Mouse (Mus musculus) mature B cell (primary cell): ENCODE data around the gene Setdb1.

ENCODE experiments used
- in situ Hi-C: fragments of 300-500 bp; cut with MboI; formaldehyde crosslinking; loops from 2 replicates; pipeline ENCODE4 v1.14.3; 2019

Setdb1 gene

DNA sequence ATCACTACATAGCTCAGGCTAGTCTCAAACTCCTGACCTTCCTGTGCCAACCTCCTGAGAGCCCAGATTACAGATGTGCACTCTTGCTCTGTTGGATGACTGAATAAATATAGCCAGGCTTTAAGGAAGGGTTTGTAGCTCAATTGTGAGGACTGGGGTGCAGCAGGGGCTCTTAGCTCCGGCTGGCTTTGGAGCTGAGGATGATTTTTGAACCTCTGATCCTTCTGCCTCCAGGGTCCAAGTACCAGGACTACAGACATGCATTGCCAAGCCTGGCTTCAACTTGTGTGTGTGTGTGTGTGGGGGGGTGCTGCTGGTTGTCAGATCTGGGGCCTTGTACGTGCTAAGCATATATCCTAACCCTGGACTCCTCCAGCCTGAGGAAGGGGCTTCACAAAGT lies 64.1 kb downstream of the Setdb1 start:
- in situ Hi-C loops: no loop called here

DNA sequence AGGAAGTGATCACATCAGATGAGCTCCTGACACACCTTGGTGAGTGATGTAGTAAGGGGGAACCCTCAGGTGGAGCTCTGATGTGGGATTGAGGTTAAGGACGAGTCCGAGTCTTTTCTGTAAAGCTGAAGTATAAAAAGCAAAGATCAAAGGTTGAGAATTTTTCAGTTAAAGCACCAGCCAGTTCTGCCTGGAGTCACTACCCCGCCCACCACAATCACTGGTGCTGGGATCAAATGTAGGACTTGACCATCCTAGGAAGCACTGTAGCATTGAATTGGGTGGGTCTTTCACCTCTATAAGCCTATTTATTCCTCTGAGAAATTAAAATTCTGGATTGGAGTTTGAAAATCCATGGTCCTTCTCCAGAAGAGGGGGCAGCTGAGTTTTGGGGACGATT lies 66.0 kb downstream of the Setdb1 start:
- in situ Hi-C loops: no loop called here

DNA sequence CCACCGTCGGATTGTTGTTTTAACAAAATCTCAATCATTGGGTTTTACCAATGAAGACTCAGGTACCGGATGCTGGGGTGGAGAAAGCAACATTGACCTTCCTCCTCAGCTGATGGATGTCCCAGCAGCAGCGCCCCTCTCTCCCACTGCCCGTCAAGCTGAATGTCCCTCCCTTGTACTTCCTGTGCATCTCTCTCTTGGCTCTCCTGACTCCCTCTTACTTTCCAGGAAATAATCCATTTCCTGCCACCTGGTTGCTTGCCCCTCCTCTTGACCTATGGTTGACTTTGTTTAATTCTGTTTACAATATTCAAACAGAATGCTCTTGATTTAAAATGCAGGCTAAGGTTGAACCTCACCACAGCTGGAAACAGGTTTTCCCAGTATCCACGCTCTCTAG lies 66.8 kb downstream of the Setdb1 start:
- in situ Hi-C loops: no loop called here

DNA sequence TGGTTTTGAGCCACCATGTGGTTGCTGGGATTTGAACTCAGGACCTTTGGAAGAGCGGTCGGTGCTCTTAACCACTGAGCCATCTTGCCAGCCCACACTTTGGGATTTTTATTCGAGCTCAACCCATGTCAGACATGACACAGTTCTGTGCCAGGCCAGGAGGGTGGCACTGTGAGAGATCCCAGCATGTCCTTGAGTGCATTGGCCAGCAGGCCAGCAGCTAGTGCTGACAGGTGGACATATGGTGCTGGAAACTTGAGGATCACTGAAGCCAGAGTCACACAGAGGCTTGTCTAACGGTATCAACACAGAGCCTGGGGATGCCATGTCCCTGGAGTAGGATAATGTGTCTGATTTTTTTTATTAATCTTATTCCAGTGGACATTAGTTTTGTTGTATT lies 67.6 kb downstream of the Setdb1 start:
- in situ Hi-C loops: no loop called here

DNA sequence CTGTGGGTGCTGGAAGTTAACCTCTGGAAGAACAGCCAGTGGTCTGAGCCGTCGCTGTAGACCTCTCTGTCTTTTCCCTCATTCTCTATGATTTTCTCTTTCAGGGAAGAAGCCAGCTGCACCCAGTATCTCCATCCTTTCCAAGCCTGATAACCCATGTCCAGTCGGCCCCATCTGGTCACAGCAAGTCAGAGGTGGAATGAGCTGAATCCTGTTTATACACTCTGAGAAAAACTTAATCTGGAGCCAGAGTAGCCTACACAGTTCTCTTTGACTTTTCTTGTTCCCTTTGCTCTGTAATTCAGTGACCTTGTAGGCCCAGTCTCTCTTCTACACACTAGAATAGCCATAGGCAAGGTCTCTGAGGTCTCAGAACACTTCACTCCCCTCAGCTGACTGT lies 69.5 kb downstream of the Setdb1 start:
- in situ Hi-C loops: no loop called here

DNA sequence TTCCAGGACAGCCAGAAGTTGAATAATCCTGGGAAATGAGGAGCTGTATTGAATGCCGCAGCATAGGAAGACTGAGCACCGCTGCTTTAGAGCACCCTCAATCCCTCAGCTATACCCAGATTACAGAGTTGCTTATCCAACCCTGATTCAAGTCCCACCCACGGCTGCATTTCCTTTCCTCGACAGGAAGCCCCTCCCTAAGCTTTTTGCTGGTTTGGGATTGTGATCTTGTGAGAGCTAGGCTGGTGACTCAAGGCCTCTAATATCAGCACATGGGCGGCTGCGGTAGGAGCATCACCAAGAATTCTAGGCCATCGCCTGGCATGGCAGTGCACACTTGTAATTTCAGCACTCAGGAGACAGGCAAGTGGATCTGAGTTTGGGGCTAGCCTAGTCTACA lies 70.5 kb downstream of the Setdb1 start:
- in situ Hi-C loops: no loop called here

DNA sequence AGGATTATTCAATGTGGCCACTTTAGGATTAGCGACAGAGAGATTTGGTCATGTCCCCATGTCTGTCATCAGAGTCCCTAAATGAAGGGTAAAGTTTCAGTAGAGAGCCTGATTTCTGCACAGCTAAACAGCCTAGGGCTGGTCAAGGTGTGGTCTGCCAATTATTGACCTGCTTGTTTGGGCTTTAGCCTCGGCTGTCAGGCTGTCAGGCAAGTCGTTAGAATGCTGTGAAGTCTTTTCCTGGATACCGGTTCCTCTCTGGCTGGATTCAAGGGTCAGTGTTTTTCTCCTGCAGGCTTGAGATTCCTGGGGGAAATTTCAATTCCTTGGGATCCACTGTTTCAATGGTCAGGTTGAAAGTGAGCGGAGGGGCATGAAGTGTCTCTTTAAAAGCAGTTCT lies 71.0 kb downstream of the Setdb1 start:
- in situ Hi-C loops: no loop called here

DNA sequence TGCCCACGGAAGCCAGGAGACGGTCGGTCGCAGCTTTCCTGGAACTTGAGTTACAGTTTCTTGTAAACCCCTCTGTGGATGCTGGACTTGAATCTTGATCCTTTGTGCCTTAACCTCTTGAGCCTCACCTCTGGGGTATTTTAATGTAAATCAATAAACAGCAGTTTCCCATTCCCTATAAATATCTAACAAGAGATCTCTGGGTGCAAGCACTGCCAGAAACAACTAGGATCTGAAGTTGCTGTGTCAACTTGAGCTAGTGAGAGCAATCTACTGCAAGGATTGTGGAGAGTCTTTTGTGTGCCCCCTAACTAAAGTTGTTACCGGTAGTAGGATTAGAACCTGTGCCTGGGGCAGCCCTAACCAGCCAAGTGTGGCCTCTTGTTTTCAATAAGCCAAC lies 71.6 kb downstream of the Setdb1 start:
- in situ Hi-C loops: no loop called here

DNA sequence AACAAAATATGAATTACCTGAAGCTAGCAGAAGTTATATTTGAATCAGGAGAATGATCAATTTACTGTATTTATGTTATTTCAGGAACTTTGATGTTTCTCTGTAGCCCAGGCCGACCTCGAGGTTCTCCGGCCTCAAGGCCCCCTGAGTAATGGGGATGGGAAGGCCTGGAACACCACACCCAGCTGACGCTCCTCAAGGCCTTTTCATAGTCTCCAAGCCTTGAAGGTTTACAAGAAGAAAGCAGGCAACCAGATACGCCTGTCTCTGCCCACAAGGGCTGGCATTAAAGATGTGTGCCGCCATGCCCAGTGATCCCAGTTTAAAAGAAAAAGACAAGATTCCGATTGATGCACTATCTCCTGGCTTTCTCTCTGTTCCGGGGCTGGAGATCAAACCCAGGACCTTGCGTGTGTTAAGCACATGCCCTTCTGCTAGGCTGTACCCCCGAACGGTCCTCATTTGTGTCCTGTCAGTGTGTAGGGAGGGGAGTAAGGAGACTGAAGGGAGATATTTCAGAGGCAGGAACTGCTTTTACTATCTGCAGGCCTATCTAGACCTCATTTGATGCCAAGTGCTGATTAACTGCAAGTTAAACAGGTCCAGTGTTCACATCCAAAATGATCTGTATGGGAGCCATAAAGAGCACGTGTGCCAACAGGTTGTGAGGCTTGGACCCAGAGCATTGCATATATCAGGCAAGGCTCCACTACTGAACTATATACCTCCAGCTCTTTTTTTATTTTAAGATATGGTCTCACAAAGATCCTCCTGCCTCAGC lies 72.3 kb downstream of the Setdb1 start:
- in situ Hi-C loops: no loop called here

DNA sequence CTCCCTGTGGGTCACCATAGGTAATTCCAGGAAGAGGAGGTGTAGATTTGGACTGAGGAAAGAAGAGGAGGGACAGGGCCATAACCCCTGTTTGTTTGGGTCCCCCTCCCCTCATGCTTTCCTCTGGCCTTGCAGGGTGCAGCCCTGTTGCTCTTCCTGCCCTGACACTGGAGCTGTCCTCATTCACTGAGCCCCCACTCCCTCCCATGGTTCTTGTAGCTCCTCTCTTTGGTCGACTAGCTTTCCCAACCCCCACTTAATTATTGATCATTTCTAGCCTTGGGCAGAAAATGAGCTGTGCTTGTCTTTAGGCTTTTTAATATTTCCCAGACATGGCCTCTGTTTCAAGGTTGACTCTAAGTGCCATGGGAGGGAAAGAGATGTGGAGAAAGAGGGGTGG lies 72.9 kb downstream of the Setdb1 start:
- in situ Hi-C loops: no loop called here

DNA sequence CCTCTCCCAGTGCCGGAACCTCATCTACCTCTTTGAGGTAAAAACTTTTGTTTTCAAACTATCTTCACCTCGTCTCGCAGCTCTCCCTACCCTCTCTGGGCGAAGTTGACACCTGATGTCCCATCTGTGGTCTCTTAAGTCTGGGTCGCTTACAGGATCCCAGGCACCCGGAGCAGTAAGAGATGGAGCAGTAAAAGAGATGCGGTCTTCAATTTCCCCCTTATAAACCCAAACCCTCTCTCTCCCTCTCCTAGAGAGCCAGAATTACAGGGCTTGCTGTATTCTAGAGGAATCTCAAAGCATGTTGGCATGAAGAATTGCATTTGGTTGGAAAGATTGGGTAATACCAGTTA lies 73.4 kb downstream of the Setdb1 start:
- in situ Hi-C loops: no loop called here

DNA sequence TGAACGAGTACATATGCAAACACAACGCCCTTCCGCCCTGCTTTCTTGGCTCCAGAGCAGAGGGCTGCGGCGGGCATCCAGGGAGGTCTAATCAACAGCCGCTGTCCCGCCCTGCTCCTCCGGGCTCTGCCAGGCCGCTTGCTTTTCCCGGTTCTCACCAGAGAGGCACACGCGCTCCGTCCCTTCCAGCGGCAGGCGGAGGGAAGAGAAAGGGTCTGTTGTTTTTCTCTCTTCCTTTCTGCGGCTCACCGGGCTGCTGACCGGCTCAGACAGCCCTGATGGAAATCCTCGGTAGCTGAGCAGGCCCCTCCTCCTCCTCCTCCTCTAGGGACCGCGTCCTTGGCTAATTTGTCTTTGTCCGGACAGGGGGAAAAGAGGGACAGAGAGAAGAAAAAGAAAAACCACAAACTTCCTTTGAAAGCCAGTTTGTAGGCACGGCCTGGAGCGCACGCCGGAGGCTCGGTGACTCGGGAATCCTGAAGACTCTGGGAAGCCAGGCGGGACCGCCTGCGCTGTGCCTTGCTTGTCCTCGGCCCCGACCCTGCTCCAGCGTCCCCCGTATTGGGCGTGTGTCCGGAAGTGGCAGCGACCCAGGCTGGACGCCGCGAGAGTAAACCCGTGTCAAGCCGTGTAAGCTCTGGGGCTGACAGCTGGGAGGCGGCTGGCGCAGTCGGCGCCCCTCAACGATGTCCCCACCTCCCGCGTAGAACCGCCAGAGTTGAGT lies 74.0 kb downstream of the Setdb1 start:
- in situ Hi-C loops: no loop called here

DNA sequence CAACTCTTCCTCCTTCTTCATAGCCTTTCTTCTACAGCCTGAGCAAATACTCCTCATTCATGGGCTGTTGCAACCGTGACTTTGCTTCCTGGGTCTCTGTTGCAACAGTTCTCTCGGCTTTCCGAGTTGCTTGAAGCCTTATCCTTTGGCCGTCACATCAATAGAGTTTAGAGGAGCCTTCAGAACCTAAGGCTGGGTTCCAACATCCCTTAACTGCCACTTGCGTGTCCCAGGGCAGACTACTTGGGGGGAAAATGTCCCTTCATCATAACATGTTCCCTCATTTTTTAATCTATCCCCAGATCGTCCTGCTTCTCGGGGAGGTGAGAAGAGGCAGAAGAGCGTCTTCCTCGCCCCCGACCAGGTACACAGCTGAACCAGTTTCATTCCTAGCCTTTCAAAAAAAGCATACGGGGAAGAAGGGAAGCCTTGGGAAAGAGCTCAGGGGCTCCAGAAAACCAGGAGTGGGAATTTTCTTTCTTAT lies 74.6 kb downstream of the Setdb1 start:
- in situ Hi-C loops: no loop called here

DNA sequence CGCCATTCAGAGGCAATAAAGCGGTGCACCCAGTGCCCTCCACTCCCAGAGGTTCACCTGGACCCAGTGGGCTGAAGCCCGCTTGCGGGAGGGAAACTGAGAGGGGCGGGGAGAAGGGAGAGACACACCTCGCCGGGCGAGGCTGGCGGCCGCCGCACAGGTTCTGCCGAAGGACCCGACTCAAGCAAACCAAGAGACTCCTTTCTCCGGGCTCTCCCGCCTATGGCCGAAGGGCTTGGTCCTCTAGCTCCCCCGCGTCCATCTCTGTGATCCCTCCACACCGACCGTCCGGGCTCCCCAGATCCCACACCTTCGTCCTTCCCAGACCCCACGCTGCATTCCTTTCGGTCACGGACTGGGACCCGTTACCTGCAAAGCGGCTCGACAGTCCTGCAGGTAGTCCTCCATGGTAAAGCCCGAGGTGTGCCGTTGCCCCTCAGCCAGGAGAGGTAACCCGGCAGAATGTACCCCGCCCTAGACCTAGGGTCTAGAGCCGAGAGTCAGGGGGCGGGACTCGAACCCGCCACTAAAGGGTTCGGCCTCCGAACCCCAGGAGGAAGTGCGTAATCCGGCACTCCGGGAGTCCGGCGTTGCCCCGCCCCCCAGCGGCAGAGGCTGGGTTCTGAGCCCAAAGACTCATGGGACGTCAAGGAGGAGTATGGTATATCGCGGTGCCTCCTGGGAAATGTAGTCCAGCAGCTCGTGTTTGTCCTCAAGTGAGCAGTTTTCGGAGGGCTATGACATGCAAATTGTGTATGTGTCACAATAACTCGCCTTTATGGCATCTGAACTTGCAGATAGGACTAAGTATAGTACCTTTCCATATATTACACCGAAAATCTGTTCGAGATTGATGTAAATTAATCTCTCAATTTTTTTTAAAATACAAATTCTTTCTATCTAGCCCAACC lies 75.5 kb downstream of the Setdb1 start, which contains the start of the genes Mindy1 and Prune1:
Gene Mindy1, plus strand, starts transcription at position 130 of the 911 bp plus-strand sequence.
Gene Prune1, minus strand, starts transcription at position 861 of the 911 bp plus-strand sequence.
- in situ Hi-C loops: no loop called here

DNA sequence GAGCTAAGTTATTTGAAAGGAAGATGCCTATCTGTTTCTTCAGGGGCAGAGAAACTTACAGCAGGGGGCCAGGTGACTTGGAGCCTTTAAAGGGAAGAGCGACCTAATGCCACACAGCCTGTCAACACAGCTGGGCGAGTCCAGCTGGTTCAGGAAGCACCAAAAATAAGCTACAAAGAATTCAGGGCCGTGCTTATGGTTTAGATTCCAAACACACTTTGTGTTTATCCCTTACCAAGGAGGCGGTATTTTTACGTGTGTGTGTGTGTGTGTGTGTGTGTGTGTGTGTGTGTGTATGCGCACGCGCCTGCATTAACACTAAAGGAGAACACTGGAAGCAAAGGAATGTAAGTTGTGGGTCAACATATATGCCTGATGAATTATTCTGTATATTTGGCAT lies 76.3 kb downstream of the Setdb1 start:
- in situ Hi-C loops: no loop called here

DNA sequence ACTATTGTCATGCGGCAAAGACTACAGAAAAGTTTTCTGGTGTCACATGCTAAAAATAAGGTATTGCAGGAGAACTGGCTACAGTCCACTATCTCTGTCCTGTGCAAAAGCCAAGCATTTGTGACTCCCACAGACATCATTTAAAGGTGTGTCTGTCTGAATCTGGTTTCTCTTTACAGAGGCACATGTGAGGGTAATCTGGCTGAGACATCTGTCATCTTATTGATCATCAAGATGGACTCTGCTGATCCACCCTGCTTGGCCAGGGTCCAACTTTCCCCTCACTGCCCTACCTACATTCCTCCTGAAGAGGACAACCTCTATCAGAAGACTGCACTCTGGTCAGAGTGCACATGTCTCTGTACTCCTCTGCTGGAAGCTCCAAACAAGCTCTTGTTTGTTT lies 79.9 kb downstream of the Setdb1 start:
- in situ Hi-C loops: no loop called here

DNA sequence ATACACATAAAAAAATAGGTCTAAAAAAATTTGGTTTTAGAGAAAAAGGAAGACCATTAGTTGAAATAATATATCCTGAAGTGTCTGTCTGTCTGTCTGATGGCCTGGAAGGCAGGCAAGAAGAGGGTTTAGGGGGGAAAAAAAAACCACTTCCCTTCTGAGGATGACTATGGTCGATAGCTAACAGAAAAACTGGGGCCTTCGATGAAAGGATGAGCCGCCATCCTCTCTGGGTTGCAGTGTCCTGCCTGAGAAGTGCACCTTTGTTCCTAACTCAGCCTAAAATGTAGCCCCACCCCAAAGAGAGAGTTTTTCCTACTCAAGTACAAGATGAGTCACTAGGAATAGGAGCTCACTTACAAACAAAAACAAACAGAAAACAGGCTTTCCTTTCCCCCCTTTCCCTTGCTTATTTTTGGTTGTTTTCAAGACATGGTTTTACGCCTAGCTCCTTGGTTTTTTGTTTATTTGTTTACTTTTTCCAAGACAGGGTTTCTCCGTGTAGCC lies 80.5 kb downstream of the Setdb1 start:
- in situ Hi-C loops: no loop called here

DNA sequence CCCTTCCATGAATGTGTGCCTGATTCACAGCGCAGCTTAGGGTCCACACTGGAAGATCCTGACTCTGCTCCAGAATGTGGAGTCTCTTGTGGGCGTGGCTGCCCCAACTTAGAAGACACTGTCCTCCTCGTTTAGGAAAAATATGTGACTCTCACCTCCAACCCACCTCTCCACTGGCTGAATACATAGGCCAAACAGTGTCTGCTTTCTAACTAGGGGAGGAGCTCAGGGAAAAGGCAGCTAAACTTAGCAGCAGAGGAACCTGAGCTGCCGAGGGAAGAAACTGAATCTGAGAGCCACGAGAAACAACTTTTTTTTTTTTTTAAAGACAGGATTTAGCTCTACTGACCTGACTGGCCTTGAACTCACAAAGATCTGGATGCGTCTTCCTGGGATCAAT lies 81.8 kb downstream of the Setdb1 start:
- in situ Hi-C loops: no loop called here

DNA sequence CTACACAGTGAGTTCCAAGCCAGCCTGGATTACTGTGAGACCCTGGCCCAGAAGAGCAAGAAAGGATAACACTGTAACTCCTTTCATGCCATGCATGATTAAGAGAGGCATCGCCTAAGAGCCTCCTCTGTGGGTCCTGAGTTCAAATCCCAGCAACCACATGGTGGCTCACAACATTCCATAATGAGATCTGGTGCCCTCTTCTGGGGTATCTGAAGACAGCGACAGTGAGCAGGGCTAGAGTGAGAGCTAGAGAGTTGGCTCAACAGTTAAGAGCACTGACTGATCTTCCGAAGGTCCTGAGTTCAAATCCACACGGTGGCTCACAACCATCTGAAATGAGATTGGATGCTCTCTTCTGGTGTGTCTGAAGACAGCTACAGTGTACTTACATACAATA lies 82.5 kb downstream of the Setdb1 start:
- in situ Hi-C loops: no loop called here
